Mouse (Mus musculus): Measurements from ENCODE around the gene Gid4.

The Gid4 gene

GRCm38 (mm10) chr11:60416963-60417716 lies at the start of gene Gid4:
TSS of gene Gid4 (plus strand) at chr11:60417145.
- DNase-seq (ENCODE audit: low spot score), result peak; percentile 92

GRCm38 (mm10) chr11:60367256-60367655 lies 49.7 kb upstream of the Gid4 start:
- DNase-seq (ENCODE audit: low spot score), result no peak

GRCm38 (mm10) chr11:60368909-60369308 lies 48.0 kb upstream of the Gid4 start:
- DNase-seq (ENCODE audit: low spot score), result no peak

GRCm38 (mm10) chr11:60369448-60369847 lies 47.5 kb upstream of the Gid4 start:
- no peak for DNase-seq (ENCODE audit: low spot score)

GRCm38 (mm10) chr11:60370431-60370830 lies 46.5 kb upstream of the Gid4 start:
- no peak for DNase-seq (ENCODE audit: low spot score)

- DNase-seq (ENCODE audit: low spot score), result no peak
Measured at GRCm38 (mm10) chr11:60374481-60374880, 42.5 kb upstream of the Gid4 start.

- no peak for DNase-seq (ENCODE audit: low spot score)
Measured at GRCm38 (mm10) chr11:60383518-60383917, 33.4 kb upstream of the Gid4 start.

- DNase-seq (ENCODE audit: low spot score), result no peak
Measured at GRCm38 (mm10) chr11:60384762-60385421, 32.1 kb upstream of the Gid4 start.

GRCm38 (mm10) chr11:60385946-60386345 lies 31.0 kb upstream of the Gid4 start:
- DNase-seq (ENCODE audit: low spot score), result no peak

- no peak for DNase-seq (ENCODE audit: low spot score)
Measured at GRCm38 (mm10) chr11:60387944-60388343, 29.0 kb upstream of the Gid4 start.

GRCm38 (mm10) chr11:60391346-60391745 lies 25.6 kb upstream of the Gid4 start:
- DNase-seq (ENCODE audit: low spot score), result no peak

GRCm38 (mm10) chr11:60396546-60396945 lies 20.4 kb upstream of the Gid4 start:
- no peak for DNase-seq (ENCODE audit: low spot score)

GRCm38 (mm10) chr11:60397172-60397571 lies 19.8 kb upstream of the Gid4 start:
- DNase-seq (ENCODE audit: low spot score), result no peak

GRCm38 (mm10) chr11:60406606-60407005 lies 10.3 kb upstream of the Gid4 start:
- DNase-seq (ENCODE audit: low spot score), result no peak

- no peak for DNase-seq (ENCODE audit: low spot score)
Measured at GRCm38 (mm10) chr11:60412173-60412572, 4.8 kb upstream of the Gid4 start.

GRCm38 (mm10) chr11:60412921-60413320 lies 4.0 kb upstream of the Gid4 start:
- no peak for DNase-seq (ENCODE audit: low spot score)

GRCm38 (mm10) chr11:60416590-60416962 lies 369 bp upstream of the Gid4 start:
- no peak for DNase-seq (ENCODE audit: low spot score)

- DNase-seq (ENCODE audit: low spot score), result peak; percentile 24
Measured at GRCm38 (mm10) chr11:60417717-60418472, 950 bp downstream of the Gid4 start, which contains the start of gene Atpaf2. TSS of gene Atpaf2 (minus strand) at chr11:60418457.

- DNase-seq (ENCODE audit: low spot score), result no peak
Measured at GRCm38 (mm10) chr11:60418473-60418803, 1.5 kb downstream of the Gid4 start.

GRCm38 (mm10) chr11:60422046-60422668 lies 5.2 kb downstream of the Gid4 start:
- DNase-seq (ENCODE audit: low spot score), result no peak

- no peak for DNase-seq (ENCODE audit: low spot score)
Measured at GRCm38 (mm10) chr11:60423006-60423405, 6.1 kb downstream of the Gid4 start.

- no peak for DNase-seq (ENCODE audit: low spot score)
Measured at GRCm38 (mm10) chr11:60426417-60426816, 9.5 kb downstream of the Gid4 start.

- no peak for DNase-seq (ENCODE audit: low spot score)
Measured at GRCm38 (mm10) chr11:60427628-60428027, 10.7 kb downstream of the Gid4 start.
